Mouse (Mus musculus) left cerebral cortex, postnatal 14 days (tissue): ENCODE measurements around the gene Nanog. TPM values are rescaled to one million over a fixed set of nuclear protein-coding genes. Genes with fewer than 3 reads are reported as not detected.
"Not testable (repeated sequence)": the region's sequence is repeated elsewhere in the genome, so short reads cannot be mapped to it uniquely, and the experiment has no call there.

Source experiments
- DNase-seq, 2 experiments: peaks; one replicate each; pipeline ENCODE4 v3.0.0; 2021 to 2022; ENCODE audit warnings: low spot score in 2 of 2, mixed read lengths in 1 of 2
- intact Hi-C: fragments of 180-260 bp; cut with DNase I; formaldehyde crosslinking; loops from one replicate; pipeline ENCODE4 v1.15.1; 2025
- total RNA-seq, 2 experiments: library from RNA; stranded (reverse); gene quantifications; 2 replicates each; pipeline ENCODE4 v1.2.3; 2021

The Nanog gene
- total RNA-seq, 2 experiments from 2014 or later = not detected

GRCm38 (mm10) chr6:122699628-122700027 lies 7.7 kb upstream of the Nanog start:
- DNase-seq, intact Hi-C loops: not testable (repeated sequence)

- intact Hi-C loops = no loop called here
- no peak for DNase-seq
Observed at GRCm38 (mm10) chr6:122701816-122702215, 5.5 kb upstream of the Nanog start.

- DNase-seq = peak; percentile 15 to 56
Observed at GRCm38 (mm10) chr6:122702480-122703124, 4.7 kb upstream of the Nanog start.

GRCm38 (mm10) chr6:122703251-122703650 lies 4.0 kb upstream of the Nanog start:
- intact Hi-C loops = no loop called here
- DNase-seq = no peak

More at GRCm38 (mm10) chr6:122702480-122703124, 4.7 kb upstream of the Nanog start:
- intact Hi-C loops = no loop called here

- no peak for DNase-seq
- intact Hi-C loops = no loop called here
Observed at GRCm38 (mm10) chr6:122703706-122704105, 3.6 kb upstream of the Nanog start.

- intact Hi-C loops = no loop called here
- no peak for DNase-seq
Observed at GRCm38 (mm10) chr6:122706337-122706840, 900 bp upstream of the Nanog start.

- no peak for DNase-seq
- intact Hi-C loops = no loop called here
Observed at GRCm38 (mm10) chr6:122708826-122709225, 1.5 kb downstream of the Nanog start.

- DNase-seq = no peak
- intact Hi-C loops = no loop called here
Observed at GRCm38 (mm10) chr6:122711455-122711854, 4.2 kb downstream of the Nanog start.

- intact Hi-C loops, DNase-seq: not testable (repeated sequence)
Observed at GRCm38 (mm10) chr6:122713116-122713515, 5.8 kb downstream of the Nanog start.

GRCm38 (mm10) chr6:122714707-122715365 lies 7.5 kb downstream of the Nanog start:
- no peak for DNase-seq
- intact Hi-C loops = no loop called here

GRCm38 (mm10) chr6:122715886-122716285 lies 8.6 kb downstream of the Nanog start:
- intact Hi-C loops = no loop called here
- DNase-seq = no peak

- intact Hi-C loops = loop anchor here (2.0 kb wide), 1 partner anchor 49 kb away; no protein-coding TSS in a partner anchor
- not testable (repeated sequence) for DNase-seq
Observed at GRCm38 (mm10) chr6:122718224-122718623, 10.9 kb downstream of the Nanog start.

- peak; percentile 79 to 80 for DNase-seq
- intact Hi-C loops = loop anchor here (2.0 kb wide), 1 partner anchor 51 kb away; no protein-coding TSS in a partner anchor
Observed at GRCm38 (mm10) chr6:122719942-122720341, 12.7 kb downstream of the Nanog start.

- peak; percentile 83 to 87 for DNase-seq
- intact Hi-C loops = loop anchor here (2.0 to 10.0 kb wide), 2 partner anchors 47 to 135 kb away; partner anchors contain the start of gene Necap1
Observed at GRCm38 (mm10) chr6:122739952-122740351, 32.7 kb downstream of the Nanog start.

- DNase-seq = peak in 1 of 2 experiments; percentile 27
- intact Hi-C loops = loop anchor here (1.0 to 10.0 kb wide), 3 partner anchors 20 to 133 kb away; partner anchors contain the start of gene Necap1
Observed at GRCm38 (mm10) chr6:122741460-122742227, 34.4 kb downstream of the Nanog start.

GRCm38 (mm10) chr6:122742228-122742899 lies 35.1 kb downstream of the Nanog start:
- intact Hi-C loops = loop anchor here (1.0 to 10.0 kb wide), 2 partner anchors 19 to 132 kb away; partner anchors contain the start of gene Necap1
- peak; percentile 51 to 74 for DNase-seq

GRCm38 (mm10) chr6:122743353-122743752 lies 36.1 kb downstream of the Nanog start:
- intact Hi-C loops = loop anchor here (10.0 kb wide), 1 partner anchor 131 kb away; the partner anchor contains the start of gene Necap1
- no peak for DNase-seq

GRCm38 (mm10) chr6:122744505-122745249 lies 37.4 kb downstream of the Nanog start:
- intact Hi-C loops = loop anchor here (10.0 kb wide), 1 partner anchor 130 kb away; the partner anchor contains the start of gene Necap1
- no peak for DNase-seq
